Mouse (Mus musculus): ENCODE data around the gene Numbl.

GRCm38 (mm10) chr7:27310996-27311535, 52.8 kb downstream of the Numbl start:
- TF ChIP-seq CTCF (conservative IDR thresholded peaks at IDR 0.05 in 1 of 2, IDR thresholded peaks at IDR 0.05 in 1 of 2; ENCODE audit: low read depth in 2 of 2, low read length in 2 of 2) (no peak), POLR2A (IDR thresholded peaks at IDR 0.05; ENCODE audit: low read depth, low read length) (no peak), NELFE (IDR thresholded peaks at IDR 0.05; ENCODE audit: low read depth, low read length) (no peak), MAFK (IDR thresholded peaks at IDR 0.05; ENCODE audit: insufficient replicate concordance, low read length) (no peak), IRF4 (IDR thresholded peaks at IDR 0.05; ENCODE audit: low read depth, low read length) (no peak)
